Mouse (Mus musculus) embryo, embryonic 10.5 days (tissue): ENCODE results near the gene Zkscan2.
A peak's percentile ranks its signal among the peaks of the same experiment; 100 is the strongest.

Experiments used
- DNase-seq: peaks from one replicate; pipeline ENCODE4 v3.0.0-alpha.2; 2015; ENCODE audit warnings: low spot score

The Zkscan2 gene

GRCm38 (mm10) chr7:123500239-123501219, at the start of gene Zkscan2:
Gene Zkscan2, minus strand, starts transcription at chr7:123500449.
- peak; percentile 90 for DNase-seq

- no peak for DNase-seq
These were observed 28.9 kb upstream of the Zkscan2 start for GRCm38 (mm10) chr7:123529190-123529589.

DNA sequence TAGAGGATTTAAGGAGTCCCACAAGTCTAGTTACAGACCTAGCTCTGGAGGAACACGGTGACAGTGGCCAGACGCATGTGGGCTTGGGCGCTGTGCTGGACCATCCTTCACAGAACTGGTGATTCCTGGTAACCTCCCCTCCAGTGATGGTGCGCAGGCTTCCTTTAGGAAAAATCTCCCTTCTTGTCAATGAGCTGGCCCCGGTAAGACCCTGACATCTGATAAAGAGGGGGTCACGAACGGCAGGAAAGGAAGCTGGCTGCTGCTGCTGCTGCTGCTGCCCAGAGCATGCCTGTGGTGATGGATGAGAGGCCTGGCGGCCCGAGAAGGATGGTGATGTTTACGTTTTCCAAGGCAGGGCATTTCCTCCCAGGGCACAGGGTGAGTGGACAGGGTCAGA, 25.5 kb upstream of the Zkscan2 start:
- DNase-seq, result peak; percentile 12

DNA sequence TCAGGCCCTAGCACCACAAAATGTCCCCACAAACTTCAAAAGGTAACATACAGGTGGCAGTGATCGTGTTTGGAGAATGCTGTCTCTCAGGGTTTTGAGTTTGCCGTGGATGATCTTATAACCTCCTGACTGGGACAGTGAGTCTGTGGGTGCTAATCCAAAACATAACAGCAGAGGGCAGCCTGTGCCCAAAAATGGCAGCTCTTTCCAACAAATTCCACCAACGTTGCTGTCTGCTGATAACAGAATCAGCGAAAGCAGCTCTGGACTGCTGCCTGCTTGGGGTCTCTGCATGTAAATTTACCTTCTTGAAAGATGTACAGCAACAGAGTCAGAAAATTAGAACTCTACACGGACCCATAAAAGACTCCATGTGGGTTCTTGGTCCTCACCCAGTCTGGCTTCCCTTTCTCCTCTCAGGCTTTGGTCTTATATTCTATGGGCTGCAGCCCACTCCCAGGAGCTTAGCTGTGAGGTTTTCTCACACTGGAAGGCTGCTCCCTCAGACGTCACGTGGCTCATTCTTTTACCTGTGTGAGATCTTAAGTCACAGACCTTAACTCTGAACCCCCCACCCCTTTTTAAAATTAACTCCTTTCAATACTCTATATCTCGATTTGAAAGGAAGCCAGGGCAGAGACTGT, 24.1 kb upstream of the Zkscan2 start:
- DNase-seq, result peak; percentile 86

DNA sequence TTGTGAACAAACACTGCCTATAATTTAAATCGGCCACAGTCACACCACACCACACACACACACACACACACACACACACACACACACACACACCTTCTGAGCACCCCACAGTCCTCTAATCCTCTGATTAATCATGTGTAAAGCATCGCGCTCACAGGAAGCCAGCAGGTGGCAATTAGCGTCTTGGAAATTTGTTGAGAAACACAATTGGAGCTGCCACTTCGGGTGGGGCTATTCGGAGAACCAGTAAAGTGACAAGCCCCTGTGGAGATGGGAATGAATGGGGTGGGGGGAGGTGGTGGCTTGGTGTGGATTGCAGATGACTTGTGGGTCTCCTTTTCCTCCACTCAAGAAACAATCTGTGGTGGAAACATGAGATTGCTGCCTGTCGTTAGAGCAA, 7.7 kb upstream of the Zkscan2 start:
- no peak for DNase-seq

DNA sequence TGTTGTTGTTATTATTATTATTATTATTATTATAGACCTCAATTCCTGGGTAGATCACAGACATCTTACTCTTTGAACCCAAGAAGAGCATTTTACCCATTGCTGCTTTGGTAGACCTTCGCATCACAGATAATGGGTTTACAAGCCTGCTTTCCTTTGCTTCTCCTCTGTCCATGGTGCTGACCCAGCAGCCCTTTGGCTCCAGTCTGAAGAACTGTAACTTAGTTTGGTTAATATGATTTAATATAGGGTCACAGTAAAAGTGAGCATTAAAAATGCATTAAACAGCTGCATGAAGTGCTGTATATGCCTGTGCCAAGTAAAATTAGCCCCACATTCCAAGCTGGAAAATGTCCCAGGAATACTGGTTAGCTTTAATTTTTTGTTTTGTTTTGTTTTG, 3.1 kb upstream of the Zkscan2 start:
- peak; percentile 68 for DNase-seq

DNA sequence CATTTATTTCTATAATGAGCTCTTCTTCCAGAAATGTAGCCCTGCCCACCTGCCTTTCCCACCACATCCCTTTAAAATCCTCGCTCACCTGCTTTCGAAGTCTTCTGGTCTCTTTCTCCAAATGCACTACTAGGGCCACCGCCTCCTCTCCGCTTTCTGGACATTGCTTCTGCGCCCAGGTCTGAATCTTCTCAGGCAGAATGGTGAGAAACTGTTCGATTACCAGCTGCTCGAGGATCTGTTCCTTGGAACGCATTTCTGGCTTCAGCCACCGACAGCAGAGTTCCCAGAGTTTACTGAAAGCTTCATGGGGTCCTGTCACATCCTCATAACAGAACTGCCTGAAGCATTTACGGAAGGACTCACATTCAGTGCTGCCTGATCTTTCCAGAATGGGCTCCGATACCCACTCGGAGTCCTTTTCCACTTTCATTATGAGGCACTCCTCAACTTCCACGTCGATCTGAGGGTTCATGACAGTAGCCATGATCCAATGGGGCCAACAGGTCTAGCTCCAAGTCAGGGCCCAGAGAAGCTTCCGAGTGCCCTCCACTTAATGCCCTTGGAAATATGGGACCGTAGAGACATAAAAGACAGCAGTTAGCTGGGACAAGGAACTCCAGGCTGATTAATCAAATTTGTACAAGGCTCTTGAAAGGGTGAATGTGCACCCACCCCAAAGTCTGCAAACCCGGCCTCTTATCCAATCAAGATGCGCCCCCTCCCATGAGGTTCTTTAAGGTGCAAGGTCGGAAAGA, 589 bp downstream of the Zkscan2 start:
- peak; percentile 19 for DNase-seq

DNA sequence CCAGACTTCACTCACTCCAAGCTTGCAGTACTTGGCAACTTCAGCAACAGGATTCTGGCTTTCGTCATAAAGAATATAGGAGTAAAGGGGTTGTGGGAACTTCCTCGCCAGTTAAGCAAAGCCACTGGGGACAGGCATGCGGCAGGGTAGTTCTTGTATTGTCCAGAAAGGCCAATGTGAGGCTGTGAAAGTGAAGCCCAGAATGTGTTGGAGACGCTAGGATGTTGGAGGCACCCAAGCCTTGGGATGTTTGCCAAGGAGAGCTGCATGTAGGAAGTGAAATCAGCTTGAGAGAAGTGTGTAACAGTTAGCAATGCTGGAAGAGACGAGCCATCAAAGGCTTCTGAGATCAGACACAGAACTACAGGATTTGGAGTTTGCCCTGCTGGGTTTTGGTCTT, 12.5 kb downstream of the Zkscan2 start:
- no peak for DNase-seq

GRCm38 (mm10) chr7:123467961-123468360, 32.3 kb downstream of the Zkscan2 start:
- DNase-seq, result no peak

GRCm38 (mm10) chr7:123465692-123466387, 34.4 kb downstream of the Zkscan2 start:
- DNase-seq, result peak; percentile 91

DNA sequence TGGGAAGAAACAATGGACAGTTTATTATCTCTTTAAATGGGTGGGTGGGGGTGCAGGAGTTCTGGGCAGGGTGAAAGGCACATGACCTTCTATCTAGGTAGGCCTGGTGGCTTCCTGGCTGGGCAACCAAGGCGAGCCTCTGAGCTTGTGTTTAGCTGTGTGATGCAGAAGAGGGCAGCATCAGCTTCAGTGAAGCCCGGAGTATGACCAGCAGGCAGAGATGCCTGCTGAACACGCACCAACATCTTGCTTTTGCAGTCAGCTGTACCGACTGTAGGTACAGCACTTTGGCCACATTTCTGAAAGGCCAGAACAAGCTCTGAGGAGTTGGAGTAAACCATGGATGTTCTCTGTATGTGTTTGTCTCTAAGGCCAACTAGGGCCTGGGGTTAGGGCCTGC, 36.7 kb downstream of the Zkscan2 start:
- no peak for DNase-seq

- no peak for DNase-seq
These were observed 38.2 kb downstream of the Zkscan2 start, which contains the start of gene Aqp8 for GRCm38 (mm10) chr7:123462070-123462501. Gene Aqp8, plus strand, starts transcription at chr7:123462291.

DNA sequence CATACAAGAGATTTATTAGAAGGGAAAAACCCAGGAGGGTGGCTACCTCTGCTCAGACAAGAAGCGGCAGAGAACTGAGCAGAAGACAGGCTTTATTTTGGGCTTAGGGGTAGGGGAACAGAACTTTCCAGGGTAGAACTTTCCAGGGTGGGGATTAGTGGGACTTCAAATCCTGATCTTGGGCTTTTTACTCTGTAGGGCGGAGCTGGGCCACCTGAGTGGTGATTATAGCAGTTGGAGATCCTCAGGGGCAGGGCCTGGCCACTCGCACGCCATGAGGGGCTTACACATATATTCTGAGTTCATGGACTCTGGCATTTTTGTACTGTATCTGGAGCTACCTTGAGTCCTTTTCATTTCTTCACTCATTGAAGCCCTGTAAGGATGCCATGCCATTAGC, 38.9 kb downstream of the Zkscan2 start:
- DNase-seq, result no peak

- DNase-seq, result no peak
These were observed 41.0 kb downstream of the Zkscan2 start for GRCm38 (mm10) chr7:123459247-123459646.

GRCm38 (mm10) chr7:123458309-123458708, 41.9 kb downstream of the Zkscan2 start:
- DNase-seq, result no peak

- no peak for DNase-seq
These were observed 45.2 kb downstream of the Zkscan2 start for GRCm38 (mm10) chr7:123455088-123455487.

- no peak for DNase-seq
These were observed 47.2 kb downstream of the Zkscan2 start for GRCm38 (mm10) chr7:123453066-123453465.

DNA sequence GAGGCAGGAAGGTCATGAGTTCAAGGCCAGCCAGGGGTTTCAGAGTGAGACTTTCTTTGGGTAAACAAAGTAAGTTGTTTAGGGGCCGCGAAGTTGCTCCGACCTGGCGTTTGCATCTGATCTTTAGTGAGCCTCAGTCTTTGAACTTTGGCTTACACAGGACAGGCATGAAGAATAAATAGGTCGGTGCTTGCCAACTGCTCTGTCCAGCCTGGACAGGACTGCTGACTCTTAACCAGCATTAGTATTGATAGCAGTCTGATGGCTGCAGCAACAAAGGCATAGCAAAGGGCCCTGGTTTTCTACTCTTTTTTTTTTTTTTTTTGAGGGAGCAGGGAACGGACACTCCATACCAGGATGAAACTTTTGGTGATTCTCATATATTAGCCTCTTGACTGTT, 47.7 kb downstream of the Zkscan2 start:
- no peak for DNase-seq

GRCm38 (mm10) chr7:123450515-123450914, 49.7 kb downstream of the Zkscan2 start:
- DNase-seq, result no peak

GRCm38 (mm10) chr7:123449676-123450075, 50.6 kb downstream of the Zkscan2 start:
- DNase-seq, result no peak

DNA sequence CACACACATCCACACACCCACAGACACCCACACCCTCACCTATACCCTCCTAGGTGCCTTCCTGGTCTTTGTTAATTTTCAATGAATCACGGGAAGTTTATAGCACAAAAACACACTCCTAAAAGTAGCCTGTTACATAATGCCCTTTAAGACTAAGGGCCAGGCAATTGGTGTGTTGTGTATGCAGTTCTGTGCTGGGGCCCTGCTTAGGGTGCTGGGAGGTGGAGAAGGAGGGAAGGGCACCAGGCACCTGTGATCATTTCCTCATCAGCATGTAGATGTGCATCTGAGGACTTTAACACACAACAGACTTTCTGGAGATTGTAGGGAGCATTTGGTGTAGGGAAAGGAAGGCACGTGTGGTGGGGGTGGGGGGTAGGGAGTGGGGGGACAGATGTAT, 51.5 kb downstream of the Zkscan2 start:
- no peak for DNase-seq

- no peak for DNase-seq
These were observed 58.2 kb downstream of the Zkscan2 start for GRCm38 (mm10) chr7:123442079-123442478.
